In genomic region chr12:79822401-79822800, GRCm38 (mm10) we compare ENCODE assay signal across 24 mouse cellular contexts.
DNase-seq lines count a peak whose midpoint lies in the region; ATAC-seq and TF ChIP-seq lines count a peak whose summit lies in the region.
"Had no signal": no experiment of that assay in that cellular context is flagged by ENCODE, and none has a peak within 500 bp of the region (broad histone marks: within the 10 kb centered on the region; RNA-seq: fewer than 3 reads in every experiment).

No protein-coding gene starts in this region.

- no peaks in the 10 kb centered on the region for H3K9me3 ChIP-seq in heart, embryonic 16.5 days (replicated peaks; ENCODE audit: control insufficient read depth, low read length)
- no peaks in the 10 kb centered on the region for H3K9me3 ChIP-seq in kidney, embryonic 16.5 days (ENCODE audit: low read length)
- H3K9me3 ChIP-seq in embryonic facial prominence, embryonic 10.5 days: no peaks in the 10 kb centered on the region
- H3K9me3 ChIP-seq: embryonic facial prominence, embryonic 12.5 days; hindbrain, embryonic 12.5 days; limb, embryonic 10.5 days; limb, embryonic 15.5 days; liver, embryonic 13.5 days; stomach, embryonic 15.5 days had no signal

- H3K4me1 ChIP-seq in heart, adult 2 months (ENCODE audit: control insufficient read depth, insufficient read depth, low read length): peaks cover 5% of the 10 kb centered on the region
- H3K4me1 ChIP-seq in heart, embryonic 16.5 days (ENCODE audit: control insufficient read depth, insufficient read depth, low read length): peaks cover 30% of the 10 kb centered on the region
- peaks cover 5% of the 10 kb centered on the region; the same call in 1 of the 2 replicates for H3K4me1 ChIP-seq in kidney, adult 2 months (ENCODE audit: control insufficient read depth, insufficient read depth, low read length)
- peaks cover 7% of the 10 kb centered on the region for H3K4me1 ChIP-seq in kidney, embryonic 16.5 days (ENCODE audit: insufficient read depth, low read length)
- H3K4me1 ChIP-seq in embryonic facial prominence, embryonic 10.5 days: peaks cover 57% of the 10 kb centered on the region

- DNase-seq in heart, adult 2 months: no peak
- no peak for DNase-seq in heart, adult 8-10 months (ENCODE audit: low spot score)
- no peak for DNase-seq in heart, postnatal 25 days (ENCODE audit: low spot score)
- DNase-seq in kidney, adult 2 months: peak; percentile 43
- no peak for DNase-seq in embryonic facial prominence, embryonic 10.5 days (ENCODE audit: low spot score)
- DNase-seq in left cerebral cortex, adult 9 months (ENCODE audit: low spot score in 2 of 2): no peak
- DNase-seq: cerebellum, adult 11 months; cerebellum, adult 9-10 months; cerebellum, postnatal 36 days; layer of hippocampus, postnatal 36 days; liver, embryonic 13.5 days; lung, adult 2 months; right cerebral cortex, postnatal 25 days had no signal

- H3K27ac ChIP-seq in heart, adult 2 months: peak overlapping the region; percentile 15; the same call in 1 of the 2 replicates
- H3K27ac ChIP-seq in heart, embryonic 16.5 days (ENCODE audit: low read length): peak overlapping the region; percentile 91
- H3K27ac ChIP-seq in kidney, adult 2 months (ENCODE audit: insufficient read depth, low read depth, low read length): peak overlapping the region; percentile 40; the same call in 1 of the 2 replicates
- H3K27ac ChIP-seq in kidney, embryonic 16.5 days (ENCODE audit: low read length): no peak overlapping the region
- 0 out of 2 replicates have a peak overlapping the region, but pooled peaks have one; percentile 20 for H3K27ac ChIP-seq in embryonic facial prominence, embryonic 10.5 days (replicated peaks)
- H3K27ac ChIP-seq: embryonic facial prominence, embryonic 12.5 days; hindbrain, embryonic 12.5 days; limb, embryonic 10.5 days; limb, embryonic 15.5 days; liver, embryonic 13.5 days; stomach, embryonic 15.5 days had no signal

- no peak overlapping the region for H3K4me2 ChIP-seq in heart, embryonic 16.5 days (ENCODE audit: low read depth, low read length)
- no peak overlapping the region for H3K4me2 ChIP-seq in kidney, embryonic 16.5 days (replicated peaks; ENCODE audit: low read depth, low read length)
- H3K4me2 ChIP-seq: embryonic facial prominence, embryonic 12.5 days; hindbrain, embryonic 12.5 days; limb, embryonic 15.5 days; liver, embryonic 13.5 days; stomach, embryonic 15.5 days had no signal

- intact Hi-C loops in heart, adult 2 months (cut with DNase I): no loop called here
- intact Hi-C loops in heart, postnatal 25 days (cut with DNase I): no loop called here

- H3K4me3 ChIP-seq in heart, adult 2 months: no peak overlapping the region
- H3K4me3 ChIP-seq in heart, embryonic 16.5 days (ENCODE audit: low read length): no peak overlapping the region
- no peak overlapping the region for H3K4me3 ChIP-seq in kidney, adult 2 months (ENCODE audit: insufficient read depth, low read depth, low read length)
- no peak overlapping the region for H3K4me3 ChIP-seq in kidney, embryonic 16.5 days (ENCODE audit: low read length)
- no peak overlapping the region for H3K4me3 ChIP-seq in embryonic facial prominence, embryonic 10.5 days
- H3K4me3 ChIP-seq: embryonic facial prominence, embryonic 12.5 days; hindbrain, embryonic 12.5 days; limb, embryonic 10.5 days; limb, embryonic 15.5 days; liver, embryonic 13.5 days; stomach, embryonic 15.5 days had no signal

- no peak overlapping the region for H3K9ac ChIP-seq in heart, adult 2 months (ENCODE audit: low read depth, low read length)
- H3K9ac ChIP-seq in heart, embryonic 16.5 days (ENCODE audit: low read length): peak overlapping the region; percentile 29
- H3K9ac ChIP-seq in kidney, embryonic 16.5 days (replicated peaks; ENCODE audit: low read length): no peak overlapping the region
- H3K9ac ChIP-seq: embryonic facial prominence, embryonic 12.5 days; forebrain, postnatal 0 days; hindbrain, embryonic 12.5 days; limb, embryonic 15.5 days; liver, embryonic 13.5 days; stomach, embryonic 15.5 days had no signal

- 0 out of 2 replicates have a peak, but pooled peaks have one; percentile 4 for ATAC-seq in heart, embryonic 16.5 days (replicated peaks; ENCODE audit: extremely low read depth, insufficient read depth, low FRiP score)
- ATAC-seq in kidney, embryonic 16.5 days (ENCODE audit: low FRiP score, low TSS enrichment): no peak
- ATAC-seq: CD4-positive, CD25-positive, alpha-beta regulatory T cell, adult 4 months; intestine, embryonic 16.5 days; midbrain, embryonic 16.5 days had no signal

- H3K36me3 ChIP-seq in heart, adult 2 months (ENCODE audit: control insufficient read depth, insufficient read depth, low read length): no peaks in the 10 kb centered on the region
- H3K36me3 ChIP-seq in heart, embryonic 16.5 days (ENCODE audit: control insufficient read depth, insufficient read depth): no peaks in the 10 kb centered on the region
- H3K36me3 ChIP-seq in kidney, adult 2 months (ENCODE audit: control insufficient read depth, insufficient read depth, low read length): no peaks in the 10 kb centered on the region
- H3K36me3 ChIP-seq in kidney, embryonic 16.5 days (ENCODE audit: insufficient read depth, low read length): no peaks in the 10 kb centered on the region
- no peaks in the 10 kb centered on the region for H3K36me3 ChIP-seq in embryonic facial prominence, embryonic 10.5 days (replicated peaks)
- H3K36me3 ChIP-seq: embryonic facial prominence, embryonic 12.5 days; hindbrain, embryonic 12.5 days; limb, embryonic 10.5 days; limb, embryonic 15.5 days; liver, embryonic 13.5 days; stomach, embryonic 15.5 days had no signal

- no peak for TF ChIP-seq EP300 in heart, adult 2 months (IDR thresholded peaks at IDR 0.05; ENCODE audit: insufficient read depth, low read depth, low read length)

- H3K79me2 ChIP-seq in heart, adult 2 months (replicated peaks; ENCODE audit: control insufficient read depth, insufficient read depth, low read length): no peaks in the 10 kb centered on the region

- H3K27me3 ChIP-seq in heart, adult 2 months (ENCODE audit: control insufficient read depth, insufficient read depth, low read length): no peaks in the 10 kb centered on the region
- H3K27me3 ChIP-seq in heart, embryonic 16.5 days (ENCODE audit: control insufficient read depth, insufficient read depth, low read length): no peaks in the 10 kb centered on the region
- H3K27me3 ChIP-seq in kidney, adult 2 months (replicated peaks; ENCODE audit: control insufficient read depth, insufficient read depth, low read length): no peaks in the 10 kb centered on the region
- H3K27me3 ChIP-seq in kidney, embryonic 16.5 days (ENCODE audit: insufficient read depth, low read length): no peaks in the 10 kb centered on the region
- peaks cover 12% of the 10 kb centered on the region; the same call in 1 of the 2 replicates for H3K27me3 ChIP-seq in embryonic facial prominence, embryonic 10.5 days (replicated peaks; ENCODE audit: low read depth, poor library complexity, severe bottlenecking)
- H3K27me3 ChIP-seq: embryonic facial prominence, embryonic 12.5 days; limb, embryonic 15.5 days; liver, embryonic 13.5 days; stomach, embryonic 15.5 days had no signal

- TF ChIP-seq POLR2A in heart, adult 2 months (IDR thresholded peaks at IDR 0.05; ENCODE audit: insufficient read depth, low read depth, low read length): no peak
- no peak for TF ChIP-seq POLR2A in kidney, adult 2 months (IDR thresholded peaks at IDR 0.05; ENCODE audit: low read depth, low read length)

- 53% methylated on average over 2 of the region's 2 CpGs for WGBS in heart, adult 2 months
- WGBS in heart, embryonic 16.5 days: 40% methylated on average over 2 of the region's 2 CpGs
- 33% methylated on average over 2 of the region's 2 CpGs for WGBS in kidney, adult 2 months
- 59% methylated on average over 2 of the region's 2 CpGs for WGBS in kidney, embryonic 16.5 days
- WGBS in embryonic facial prominence, embryonic 10.5 days: 70% methylated on average over 2 of the region's 2 CpGs

- no peak for TF ChIP-seq CTCF in heart, adult 2 months (IDR thresholded peaks at IDR 0.05)
- TF ChIP-seq CTCF in kidney, adult 2 months (conservative IDR thresholded peaks at IDR 0.05; ENCODE audit: insufficient read depth, insufficient read length, low read depth, low read length): no peak
